Mouse (Mus musculus) kidney, adult 9 months (tissue): ENCODE results near the gene Pwp2.
"Not testable (repeated sequence)": the region's sequence is repeated elsewhere in the genome, so short reads cannot be mapped to it uniquely, and the experiment has no call there.

Source experiments
- DNase-seq: peaks from one replicate; pipeline ENCODE4 v3.0.0; 2022

Gene Pwp2

DNA sequence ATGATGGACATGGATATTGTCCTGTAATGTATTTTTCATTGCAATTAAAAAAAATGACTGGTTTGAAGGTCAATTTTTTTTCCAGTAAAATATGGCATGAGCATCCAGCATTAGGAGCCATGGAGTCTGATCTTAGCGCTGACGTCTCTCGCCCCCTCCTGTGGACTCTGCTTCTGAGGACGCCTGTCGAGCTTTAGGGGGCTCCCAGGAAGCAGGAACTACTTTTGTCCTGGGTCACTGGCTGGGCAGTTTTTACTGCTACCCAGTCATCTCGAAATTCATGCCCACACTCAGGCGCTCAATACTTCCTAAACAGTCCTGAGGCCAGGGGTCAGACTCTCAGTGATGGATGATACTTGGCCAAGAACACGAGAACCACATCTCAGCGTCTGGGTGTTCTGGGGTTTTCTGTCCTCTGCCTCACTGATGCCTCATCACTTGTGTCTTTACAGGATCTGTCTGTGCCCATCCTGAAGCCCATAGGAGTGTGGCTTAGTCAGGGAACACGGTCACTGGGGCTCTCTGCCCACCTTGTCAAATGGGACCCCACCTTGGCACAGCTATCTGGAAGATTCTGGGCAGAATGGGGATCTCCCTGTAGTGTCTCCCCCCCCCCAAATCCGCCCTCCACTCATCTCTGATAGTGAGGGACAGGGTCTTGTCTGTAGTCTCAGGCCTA lies 45.2 kb downstream of the Pwp2 start:
- no peak for DNase-seq

DNA sequence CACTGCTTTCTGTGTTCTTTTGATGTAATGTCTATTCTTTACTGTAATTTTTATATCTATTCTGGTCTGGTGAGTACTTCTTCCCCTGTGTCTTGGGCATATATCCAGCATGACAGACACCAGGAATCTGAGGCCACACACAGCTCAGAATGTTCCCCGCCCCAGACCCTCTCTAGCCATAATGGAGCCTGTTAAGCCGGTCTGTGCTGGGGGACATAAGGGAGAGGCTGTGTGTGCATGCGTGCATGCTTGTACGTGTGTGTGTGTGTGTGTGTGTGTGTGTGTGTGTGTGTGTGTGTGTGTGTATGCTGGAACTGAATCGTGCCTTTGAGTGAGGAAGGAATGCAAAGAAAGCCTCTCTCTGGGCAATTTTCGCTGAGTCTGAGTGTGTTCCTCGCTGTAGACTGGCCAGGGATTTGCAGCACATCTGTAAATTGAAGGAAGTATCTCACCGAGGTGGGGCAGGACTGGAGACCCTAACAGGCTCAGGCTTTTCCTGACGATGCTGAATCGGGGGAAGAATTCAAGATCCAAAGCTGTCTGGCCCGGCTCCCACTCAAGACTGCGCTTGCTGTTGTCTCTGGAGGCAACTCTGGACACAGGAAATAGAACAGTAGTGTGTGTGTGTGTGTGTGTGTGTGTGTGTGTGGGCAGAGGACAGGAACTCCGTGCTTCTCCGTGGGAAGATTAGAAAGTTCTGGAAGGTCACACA lies 46.0 kb downstream of the Pwp2 start:
- peak; percentile 70 for DNase-seq

DNA sequence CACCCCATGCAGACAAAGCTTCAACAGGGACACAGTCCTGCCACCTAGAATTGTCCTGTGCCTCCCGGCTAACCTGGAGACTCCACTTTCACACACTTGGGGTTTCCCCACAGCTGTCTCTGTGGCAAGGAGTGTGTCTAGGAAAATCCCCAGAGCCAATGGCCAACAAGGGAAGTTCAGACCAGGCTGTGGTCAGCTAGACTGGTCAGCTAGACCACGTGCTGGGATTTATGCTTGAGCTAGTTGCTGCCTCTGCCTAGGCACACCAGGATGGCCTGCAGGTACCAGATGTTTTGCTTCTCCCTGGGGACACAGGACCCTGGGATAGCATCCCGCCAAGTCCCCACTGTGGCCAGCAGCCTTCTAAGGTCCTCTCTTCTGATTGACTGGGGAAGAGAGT lies 47.8 kb downstream of the Pwp2 start:
- DNase-seq, result no peak

- DNase-seq, result no peak
These were observed 49.0 kb downstream of the Pwp2 start for GRCm38 (mm10) chr10:78135947-78136346.

DNA sequence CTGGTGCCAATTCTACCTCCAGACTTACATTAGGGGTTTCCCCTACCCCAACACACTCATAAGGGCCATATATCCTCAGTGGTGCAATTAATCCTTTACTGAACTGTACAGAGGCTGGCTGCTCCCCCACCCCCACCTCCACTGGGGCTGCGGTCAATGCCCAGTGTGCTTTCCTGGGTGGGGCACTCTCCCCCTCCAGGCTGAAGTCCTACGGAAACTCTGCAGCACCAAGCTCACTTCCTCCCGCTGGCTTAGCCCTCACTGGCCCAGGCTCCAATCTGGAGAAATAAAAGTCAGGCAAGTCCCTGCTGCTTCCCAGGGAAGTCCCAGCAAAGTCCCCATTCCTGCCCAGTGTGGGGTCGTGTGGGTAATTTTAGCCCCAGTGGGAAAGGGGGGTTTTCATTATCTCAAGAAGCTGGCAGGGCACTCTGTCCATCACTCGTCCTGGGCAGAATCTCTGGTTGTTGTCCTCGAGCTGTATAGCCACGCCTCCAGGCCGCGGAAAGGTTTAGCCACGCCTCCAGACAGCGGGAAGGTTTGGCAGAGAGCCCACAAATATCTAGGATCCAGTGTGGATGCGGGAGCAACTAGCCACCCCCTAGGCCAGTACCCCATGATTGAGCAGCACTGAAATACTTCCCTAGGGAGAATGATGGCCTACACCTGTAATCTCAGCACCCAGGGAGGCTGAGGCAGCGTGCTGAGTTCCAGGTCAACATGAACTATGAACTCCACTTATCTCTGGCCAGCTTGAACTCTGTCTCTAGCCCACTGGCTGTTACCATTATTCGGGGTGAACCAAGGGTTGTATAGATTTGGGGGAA lies 49.8 kb downstream of the Pwp2 start:
- peak; percentile 60 for DNase-seq

- DNase-seq, result no peak
These were observed 50.5 kb downstream of the Pwp2 start for GRCm38 (mm10) chr10:78134400-78134799.

DNA sequence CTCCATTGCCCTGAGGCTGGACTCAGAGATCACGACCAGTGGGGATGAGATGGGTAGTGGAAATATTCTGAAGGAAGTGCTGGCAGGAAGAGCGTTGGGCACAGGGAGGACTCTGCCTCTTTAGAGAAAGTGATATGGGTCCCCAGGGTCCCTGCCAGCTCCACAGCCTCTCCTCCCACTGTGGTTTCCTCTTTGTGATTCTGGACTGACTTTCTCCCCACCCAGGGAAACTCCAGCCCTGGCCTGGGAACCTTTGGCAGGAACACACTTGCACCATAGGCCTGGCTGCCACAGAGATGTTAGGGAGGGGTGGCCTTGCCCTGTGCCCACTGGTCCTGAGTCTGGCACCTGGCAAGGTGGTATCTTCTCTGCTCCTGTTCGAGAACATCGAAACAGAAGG lies 55.0 kb downstream of the Pwp2 start:
- no peak for DNase-seq

DNA sequence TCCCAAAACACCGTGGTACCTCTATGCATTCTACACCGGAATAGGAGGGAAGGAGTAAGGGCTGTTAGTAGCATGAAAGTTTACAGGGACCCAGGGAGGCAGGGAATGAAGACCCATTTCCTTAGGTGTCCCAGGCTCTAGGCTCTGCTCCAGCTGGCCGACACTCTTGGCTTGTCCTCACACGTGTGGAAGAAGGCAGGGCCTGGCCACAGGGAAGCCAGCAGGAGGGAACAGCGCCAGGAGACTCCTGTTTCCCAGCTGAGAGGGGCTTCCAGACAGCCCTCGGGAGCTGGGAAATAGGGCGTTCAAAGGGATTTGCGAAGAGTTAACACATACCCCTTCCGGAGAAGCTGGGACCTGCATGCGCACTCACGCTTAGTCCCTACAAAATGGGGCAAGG lies 55.5 kb downstream of the Pwp2 start:
- DNase-seq, result peak; percentile 57

DNA sequence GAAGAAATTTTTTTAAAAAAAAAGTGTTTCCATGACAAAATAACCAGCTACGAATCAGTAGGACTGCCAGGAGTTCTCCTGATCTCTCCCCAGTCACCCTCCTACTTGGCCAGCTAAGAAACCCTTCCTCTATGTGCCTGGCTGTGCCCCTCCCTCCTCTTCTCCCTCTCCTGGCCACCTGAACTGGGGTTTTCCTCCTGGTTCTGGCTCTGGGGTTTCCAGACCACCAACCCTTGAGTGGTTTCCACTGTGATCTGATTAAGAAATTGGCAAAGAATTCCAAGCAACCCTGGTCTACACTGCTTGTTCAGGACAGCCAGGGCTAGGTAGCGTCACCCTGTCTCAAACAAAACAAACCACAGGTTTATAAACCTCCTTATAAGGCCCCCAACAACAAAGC lies 56.3 kb downstream of the Pwp2 start:
- DNase-seq, result no peak

- peak; percentile 89 for DNase-seq
These were observed 57.0 kb downstream of the Pwp2 start for GRCm38 (mm10) chr10:78127931-78128330.

GRCm38 (mm10) chr10:78127046-78127870 lies 57.7 kb downstream of the Pwp2 start:
- DNase-seq, result peak; percentile 67

DNA sequence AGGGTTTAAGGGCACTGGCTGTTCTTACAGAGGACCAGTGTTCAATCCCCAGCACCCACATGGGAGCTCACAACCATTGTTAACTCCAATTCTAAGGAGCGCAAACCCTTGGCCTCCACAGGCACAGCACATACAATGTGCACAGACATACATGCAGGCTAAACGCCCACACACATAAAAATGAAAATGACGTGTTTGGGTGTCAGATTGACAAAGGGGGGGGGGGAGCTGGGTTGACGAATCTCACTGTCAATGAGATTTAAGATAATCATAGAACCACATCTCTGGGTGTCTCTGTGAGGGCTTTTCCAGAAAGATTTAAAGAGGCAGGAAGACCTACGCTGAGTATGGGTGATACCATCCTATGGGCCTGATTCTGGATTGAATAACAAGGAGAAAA lies 58.6 kb downstream of the Pwp2 start:
- DNase-seq, result no peak

DNA sequence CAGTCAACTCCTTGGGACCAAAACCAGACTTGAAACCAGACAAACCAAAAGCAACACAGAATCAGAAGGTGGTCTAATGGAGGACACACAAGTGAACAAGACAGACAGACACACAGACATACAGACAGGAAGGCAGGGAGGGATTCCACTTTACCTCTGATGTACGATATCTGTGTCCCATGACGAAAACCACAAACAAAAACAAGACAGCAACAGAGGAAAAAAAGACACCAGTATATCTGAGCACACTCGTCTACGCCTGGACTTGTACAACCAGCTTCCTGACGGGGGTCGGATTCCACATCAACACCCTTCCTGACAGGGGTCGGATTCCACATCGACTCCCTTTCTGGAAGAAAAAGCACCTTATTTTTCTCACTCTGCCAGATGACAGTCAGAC lies 59.9 kb downstream of the Pwp2 start:
- not testable (repeated sequence) for DNase-seq

DNA sequence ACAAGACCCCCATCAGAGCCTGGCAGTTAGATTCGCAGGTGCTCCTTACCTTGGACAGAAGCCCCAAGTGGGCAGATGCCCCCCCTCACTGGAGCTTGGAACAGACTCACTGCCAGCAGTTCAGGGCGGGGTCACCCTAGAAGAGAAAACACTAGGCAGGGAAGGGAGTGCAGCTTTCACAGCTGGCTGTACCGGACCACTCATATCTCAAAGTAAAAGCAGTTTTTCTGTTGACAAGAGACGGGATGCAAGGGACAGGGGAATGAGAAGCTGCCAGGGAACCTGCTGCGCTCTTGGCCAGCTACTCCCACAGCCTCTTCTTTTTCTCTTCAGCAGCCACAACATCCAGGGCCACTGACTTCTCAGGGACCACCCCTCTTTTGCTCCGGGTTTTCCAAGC lies 60.8 kb downstream of the Pwp2 start:
- not testable (repeated sequence) for DNase-seq
